Mouse (Mus musculus): Measurements from ENCODE around the gene Amd1.

GRCm38 (mm10) chr10:40275991-40276390 lies 26.0 kb downstream of the Amd1 start:
- TF ChIP-seq CTCF (IDR thresholded peaks at IDR 0.05; ENCODE audit: borderline replicate concordance, insufficient read depth, low read depth, low read length) (no peak), POLR2A (IDR thresholded peaks at IDR 0.05; ENCODE audit: borderline replicate concordance, insufficient read depth, low read length) (no peak)

Data from cerebellum, adult 2 months (tissue).